Mouse (Mus musculus) thymus, postnatal 0 days (tissue): Measurements from ENCODE around the gene Gm20817. TPM values are rescaled to one million over a fixed set of nuclear protein-coding genes. Genes with fewer than 3 reads are reported as not detected.
"Not testable (repeated sequence)": the region's sequence is repeated elsewhere in the genome, so short reads cannot be mapped to it uniquely, and the experiment has no call there.

Source experiments
- DNase-seq: peaks from one replicate; pipeline ENCODE4 v3.0.0-alpha.2; 2015; ENCODE audit warnings: low spot score
- polyA plus RNA-seq: library from polyadenylated mRNA; unstranded; fragments of >200 nt; fragmentation: Nextera tagmentation; extraction: Ambion mirVana; gene quantifications from 2 replicates; pipeline ENCODE4 v1.2.1, GENCODE M21; 2015

The Gm20817 gene
- polyA plus RNA-seq = not detected in 2 replicates

- not testable (repeated sequence) for DNase-seq
Observed at GRCm38 (mm10) chrY:68832628-68833027, at the start of gene Gm20817. TSS of gene Gm20817 (minus strand) at chrY:68832728.
